ENCODE assay signal across 11 mouse cellular contexts in the genomic region with DNA sequence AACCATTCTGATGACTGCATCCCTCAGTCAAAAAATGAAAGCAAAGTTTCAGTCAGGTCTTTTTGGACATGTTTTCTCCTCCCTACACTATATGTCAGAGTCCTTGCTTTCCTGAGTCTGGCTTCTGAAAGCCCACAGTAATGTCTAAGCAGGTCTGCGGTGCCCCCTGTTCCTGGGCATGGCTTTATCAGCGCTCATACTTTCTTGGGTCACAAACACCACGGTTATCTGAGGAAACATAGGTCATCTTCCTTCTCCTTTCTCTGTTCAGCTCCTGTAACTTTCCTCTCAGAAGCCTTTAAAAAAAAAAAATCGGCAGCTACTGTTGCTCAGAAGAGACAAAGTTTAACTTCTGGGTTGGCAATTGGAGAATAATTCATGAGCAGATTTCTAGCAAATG. TPM values are rescaled to one million over a fixed set of nuclear protein-coding genes. Genes with fewer than 3 reads are reported as not detected.
DNase-seq lines count a peak whose midpoint lies in the region; ATAC-seq lines count a peak whose summit lies in the region.
"Had no signal": no experiment of that assay in that cellular context is flagged by ENCODE, and none has a peak within 500 bp of the region (broad histone marks: within the 10 kb centered on the region; RNA-seq: fewer than 3 reads in every experiment).

No protein-coding gene starts in this region.

- no peaks in the 10 kb centered on the region for H3K9me3 ChIP-seq in heart, embryonic 10.5 days
- no peaks in the 10 kb centered on the region for H3K9me3 ChIP-seq in lung, embryonic 16.5 days (ENCODE audit: control insufficient read depth, low read length)
- no peaks in the 10 kb centered on the region for H3K9me3 ChIP-seq in kidney, embryonic 15.5 days (replicated peaks)
- H3K9me3 ChIP-seq: limb, embryonic 12.5 days had no signal

- no peak for ATAC-seq in lung, embryonic 16.5 days (ENCODE audit: low read depth)
- peak; percentile 39 for ATAC-seq in megakaryocyte, adult 5-6 weeks (ENCODE audit: poor library complexity, severe bottlenecking)
- no peak for ATAC-seq in kidney, embryonic 15.5 days (replicated peaks; ENCODE audit: low FRiP score)
- ATAC-seq: CD4-positive, CD25-positive, alpha-beta regulatory T cell, adult 4 months had no signal

- H3K27ac ChIP-seq in heart, embryonic 10.5 days, result peak overlapping the region; percentile 74; the same call in 1 of the 2 replicates
- H3K27ac ChIP-seq in lung, embryonic 16.5 days (ENCODE audit: low read length), result peak overlapping the region; percentile 33; the same call in 1 of the 2 replicates
- 0 out of 2 replicates have a peak overlapping the region, but pooled peaks have one; percentile 44 for H3K27ac ChIP-seq in brown adipose tissue, adult 24 weeks (replicated peaks; ENCODE audit: low read depth, low read length)
- H3K27ac ChIP-seq in kidney, embryonic 15.5 days, result no peak overlapping the region
- H3K27ac ChIP-seq: limb, embryonic 12.5 days had no signal

- H3K27me3 ChIP-seq in heart, embryonic 10.5 days (ENCODE audit: insufficient read depth, poor library complexity, severe bottlenecking), result no peaks in the 10 kb centered on the region
- H3K27me3 ChIP-seq in lung, embryonic 16.5 days (ENCODE audit: control insufficient read depth, insufficient read depth, low read depth, low read length), result no peaks in the 10 kb centered on the region
- peaks cover 3% of the 10 kb centered on the region; the same call in 1 of the 2 replicates for H3K27me3 ChIP-seq in kidney, embryonic 15.5 days

- no peak overlapping the region for H3K4me2 ChIP-seq in lung, embryonic 16.5 days (ENCODE audit: low read depth, low read length)
- no peak overlapping the region for H3K4me2 ChIP-seq in kidney, embryonic 15.5 days
- H3K4me2 ChIP-seq: limb, embryonic 12.5 days had no signal

- peak overlapping the region; percentile 32; the same call in 1 of the 2 replicates for H3K9ac ChIP-seq in lung, embryonic 16.5 days (ENCODE audit: low read length)
- no peak overlapping the region for H3K9ac ChIP-seq in kidney, embryonic 15.5 days
- H3K9ac ChIP-seq: limb, embryonic 12.5 days had no signal

- no peaks in the 10 kb centered on the region for H3K36me3 ChIP-seq in heart, embryonic 10.5 days
- H3K36me3 ChIP-seq in lung, embryonic 16.5 days (ENCODE audit: control insufficient read depth, insufficient read depth, low read length), result no peaks in the 10 kb centered on the region
- peaks cover 7% of the 10 kb centered on the region; the same call in 1 of the 2 replicates for H3K36me3 ChIP-seq in kidney, embryonic 15.5 days
- H3K36me3 ChIP-seq: limb, embryonic 12.5 days had no signal

- no peak for DNase-seq in heart, embryonic 10.5 days (ENCODE audit: low spot score)
- DNase-seq in heart, adult 18-20 months, result no peak
- no peak for DNase-seq in lung, postnatal 10 days
- no peak for DNase-seq in layer of hippocampus, adult 8-10 months (ENCODE audit: low spot score in 2 of 2)
- DNase-seq: kidney, postnatal 25 days had no signal

- H3K4me3 ChIP-seq in heart, embryonic 10.5 days, result no peak overlapping the region
- H3K4me3 ChIP-seq in lung, embryonic 16.5 days (ENCODE audit: low read length), result no peak overlapping the region
- H3K4me3 ChIP-seq in brown adipose tissue, adult 24 weeks (ENCODE audit: insufficient read depth, low read depth, low read length), result no peak overlapping the region
- no peak overlapping the region for H3K4me3 ChIP-seq in kidney, embryonic 15.5 days (replicated peaks)
- H3K4me3 ChIP-seq: limb, embryonic 12.5 days had no signal

- peaks cover 92% of the 10 kb centered on the region for H3K4me1 ChIP-seq in heart, embryonic 10.5 days
- H3K4me1 ChIP-seq in lung, embryonic 16.5 days (replicated peaks; ENCODE audit: control insufficient read depth, insufficient read depth, low read length), result peaks cover 48% of the 10 kb centered on the region
- peaks cover 9% of the 10 kb centered on the region for H3K4me1 ChIP-seq in brown adipose tissue, adult 24 weeks (ENCODE audit: control insufficient read depth, insufficient read depth, insufficient read length, low read length)
- peaks cover 71% of the 10 kb centered on the region for H3K4me1 ChIP-seq in kidney, embryonic 15.5 days

- WGBS in heart, embryonic 10.5 days, result 42% methylated on average over 4 of the region's 4 CpGs
- 50% methylated on average over 4 of the region's 4 CpGs for WGBS in lung, embryonic 16.5 days
- WGBS in kidney, embryonic 15.5 days, result 62% methylated on average over 4 of the region's 4 CpGs

RNA-seq across cellular contexts. Expression of a gene that starts 17.2 kb away (rescaled TPM):
- polyA plus RNA-seq in heart, embryonic 10.5 days (2016; fragmentation: Nextera tagmentation; extraction: Ambion mirVana), result 22.8 and 25.1 TPM in 2 replicates
- 10 to 100 TPM; 34.4 to 44.2 TPM for total RNA-seq in heart, adult 18-20 months (2021)
- polyA plus RNA-seq in lung, embryonic 16.5 days (2015; fragmentation: Nextera tagmentation; extraction: Ambion mirVana), result 77.3 and 84.3 TPM in 2 replicates
- 51.2 and 53.0 TPM in 2 replicates for polyA plus RNA-seq in brown adipose tissue, adult 24 weeks (2012; ENCODE audit: insufficient read depth, insufficient read length, missing spikeins)
- total RNA-seq in megakaryocyte, adult 5-6 weeks (2015), result 288 and 305 TPM in 2 replicates
- 278 and 291 TPM in 2 replicates for total RNA-seq in megakaryocyte, adult 5-6 weeks (2017)
- 100 to 1,000 TPM; 346 to 374 (median 360) TPM for total RNA-seq in layer of hippocampus, adult 8-10 months (2022)
- polyA plus RNA-seq in kidney, embryonic 15.5 days (2015; fragmentation: Nextera tagmentation; extraction: Ambion mirVana), result 51.1 and 57.1 TPM in 2 replicates
